Mouse (Mus musculus): ENCODE measurements around the gene Stk19.
A peak's percentile ranks its signal among the peaks of the same experiment; 100 is the strongest.
"Not testable (repeated sequence)": the region's sequence is repeated elsewhere in the genome, so short reads cannot be mapped to it uniquely, and the experiment has no call there.

Gene Stk19

DNA sequence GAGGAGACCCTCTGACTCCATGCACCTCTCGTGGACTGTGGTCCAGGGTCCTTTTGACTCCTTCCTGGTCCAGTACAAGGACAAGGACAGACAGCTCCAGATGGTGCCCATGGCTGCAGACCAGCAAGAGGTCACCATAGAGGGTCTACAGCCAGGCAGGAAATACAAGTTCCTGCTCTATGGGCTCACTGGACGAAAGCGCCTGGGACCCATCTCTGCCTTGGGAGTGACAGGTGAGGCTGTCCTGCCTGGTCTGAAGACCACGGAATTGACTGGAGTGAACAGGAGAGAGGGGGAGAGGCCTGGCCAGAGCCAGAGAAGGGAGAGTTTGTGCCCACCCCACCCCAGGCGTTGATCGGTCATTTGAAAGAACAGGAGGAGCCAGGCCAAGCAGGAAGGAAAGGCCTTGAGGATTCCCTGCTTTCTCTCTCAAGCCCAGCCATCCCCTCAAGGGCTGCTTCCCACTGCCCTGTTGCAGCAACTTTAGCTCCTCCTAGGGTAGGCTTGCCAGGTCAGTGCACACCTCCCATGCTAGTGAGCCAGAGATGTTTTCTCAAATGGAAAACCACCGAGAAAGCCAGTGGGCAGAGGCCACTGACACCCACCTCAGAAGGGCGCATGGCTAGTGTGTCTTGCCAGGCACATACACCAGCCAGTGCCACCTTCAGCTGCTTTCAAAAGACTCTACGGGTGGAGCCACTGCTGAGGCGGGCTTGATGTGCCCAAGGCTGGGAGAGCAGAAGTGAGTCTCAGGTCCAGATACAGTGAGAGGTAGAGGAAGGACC lies 39.3 kb downstream of the Stk19 start:
- not testable (repeated sequence) for DNase-seq

DNA sequence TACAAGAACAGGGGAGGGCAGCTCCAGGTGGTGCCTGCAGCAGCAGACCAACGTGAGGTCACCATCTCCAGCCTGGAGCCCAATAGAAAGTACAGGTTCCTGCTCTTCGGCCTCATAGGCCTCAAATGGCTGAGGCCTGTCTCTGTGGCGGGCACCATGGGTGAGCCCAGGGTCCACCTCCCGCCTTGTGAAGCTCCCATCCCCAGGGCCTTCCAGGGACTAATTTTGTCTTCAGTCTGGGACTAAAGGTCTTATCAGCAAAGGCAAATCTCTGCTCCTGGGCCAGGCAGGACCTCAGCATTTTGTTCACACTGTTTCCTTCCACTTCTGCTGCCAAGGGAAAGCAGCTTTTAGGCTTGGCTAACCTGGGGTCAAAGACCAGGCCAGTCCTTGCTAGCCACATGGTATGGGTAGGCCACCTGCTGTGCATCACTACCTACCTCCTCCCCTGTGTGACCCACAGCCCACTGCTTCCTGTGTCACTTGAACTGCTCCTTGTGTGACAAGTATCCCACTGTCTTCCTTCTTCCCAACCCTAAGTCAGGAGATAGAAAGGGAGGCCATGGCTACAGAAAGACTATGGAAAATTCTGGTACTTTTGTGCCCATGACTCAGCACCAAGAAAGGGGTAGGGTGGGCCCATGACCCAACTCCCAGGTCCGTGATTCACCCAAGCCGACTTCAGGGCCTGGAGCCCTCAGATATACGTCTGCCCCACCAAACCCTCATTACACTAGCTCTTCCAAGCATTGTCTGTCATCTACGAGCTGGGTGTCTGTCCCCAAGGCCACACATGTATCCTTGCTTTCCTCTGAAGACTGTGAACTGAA lies 40.2 kb downstream of the Stk19 start:
- DNase-seq = no peak

DNA sequence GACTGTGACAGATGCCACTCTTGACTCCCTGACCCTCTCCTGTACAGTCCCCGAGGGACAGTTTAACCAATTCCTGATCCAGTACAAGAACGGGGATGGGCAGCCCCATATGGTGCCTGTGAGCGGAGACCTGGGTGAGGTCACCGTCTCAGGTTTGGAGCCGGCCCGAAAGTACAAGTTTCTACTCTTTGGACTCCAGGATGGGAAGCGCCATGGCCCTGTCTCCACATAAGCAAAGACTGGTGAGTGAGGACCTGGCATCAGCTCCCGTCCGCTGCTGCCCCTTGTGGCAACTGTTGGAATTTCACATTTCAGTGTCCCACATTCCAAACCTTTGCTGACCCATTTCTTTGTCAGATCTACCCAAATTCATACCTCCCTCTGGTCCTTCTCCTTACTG lies 41.1 kb downstream of the Stk19 start:
- DNase-seq = peak in 1 of 2 experiments; percentile 71

DNA sequence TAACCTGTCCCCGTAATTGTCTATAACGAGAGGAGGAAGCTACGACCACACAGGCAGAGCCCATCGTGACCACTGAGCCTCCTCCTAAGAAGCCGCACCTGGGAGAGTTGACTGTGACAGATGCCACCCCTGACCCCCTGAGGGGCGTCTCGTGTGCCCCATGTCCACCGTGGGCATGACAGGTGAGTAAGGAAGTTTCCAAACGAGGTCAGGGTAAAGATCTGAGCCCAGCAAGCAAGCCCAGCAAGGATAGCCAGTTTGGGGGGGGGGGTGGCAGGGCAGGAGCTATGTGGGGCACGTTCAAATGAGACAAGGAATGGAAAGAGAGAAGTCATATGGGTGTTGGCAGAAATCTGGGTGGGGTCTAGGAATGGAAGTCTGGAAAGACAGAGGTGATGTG lies 41.7 kb downstream of the Stk19 start:
- DNase-seq = no peak

DNA sequence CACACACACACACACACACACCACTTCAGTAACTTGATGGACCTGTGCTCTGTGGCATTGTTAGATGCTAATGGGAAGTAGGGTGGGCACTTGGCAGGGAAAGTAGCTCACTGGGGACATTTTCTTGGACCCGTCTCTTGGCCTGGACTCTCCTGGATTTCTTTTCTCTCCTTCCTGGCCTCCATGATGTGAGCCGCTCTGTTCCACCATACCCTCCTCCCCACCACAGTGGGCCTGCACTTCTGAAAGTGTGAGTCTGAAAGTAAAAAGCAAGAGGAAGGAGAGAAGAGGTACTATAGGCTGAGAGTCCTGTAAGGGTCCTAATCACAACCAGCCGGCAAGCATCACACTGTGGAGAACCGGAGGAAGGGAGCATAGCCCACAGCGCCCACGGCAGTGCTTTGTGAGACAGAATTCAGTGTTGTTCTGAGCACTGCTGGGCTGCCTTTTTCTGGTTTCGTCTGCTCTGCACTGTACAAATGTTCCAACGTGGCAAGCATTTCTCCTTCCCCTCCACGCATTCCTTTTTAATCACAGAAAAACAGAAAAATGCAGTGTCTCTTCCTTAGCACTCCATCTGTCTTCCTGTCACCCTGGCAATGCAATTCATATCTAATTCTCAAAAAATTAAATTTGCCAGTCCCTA lies 58.9 kb downstream of the Stk19 start:
- no peak for DNase-seq
